Mouse (Mus musculus) gastrocnemius, postnatal 36 days (tissue): Measurements from ENCODE around the gene Gm10073. TPM values are rescaled to one million over a fixed set of nuclear protein-coding genes. Genes with fewer than 3 reads are reported as not detected.
A peak's percentile ranks its signal among the peaks of the same experiment; 100 is the strongest.
"Not testable (repeated sequence)": the region's sequence is repeated elsewhere in the genome, so short reads cannot be mapped to it uniquely, and the experiment has no call there.

ENCODE experiments used
- DNase-seq, 2 experiments: peaks; one replicate each; pipeline ENCODE4 v3.0.0; 2022
- intact Hi-C: fragments of 180-260 bp; cut with DNase I; formaldehyde crosslinking; loops from one replicate; pipeline ENCODE4 v1.15.1; 2025
- total RNA-seq, 2 experiments: library from RNA; stranded (reverse); gene quantifications; 2 replicates each; pipeline ENCODE4 v1.2.3; 2021

Gm10073 gene
- total RNA-seq, 2 experiments from 2014 or later = 77.3 to 89.2 TPM

- no peak for DNase-seq
Observed at GRCm38 (mm10) chr8:106603131-106603819, 30.0 kb upstream of the Gm10073 start, which contains the start of gene Cdh1. Cdh1 (plus strand) TSS chr8:106603351.

GRCm38 (mm10) chr8:106599265-106599979, 26.2 kb upstream of the Gm10073 start:
- no peak for DNase-seq
- intact Hi-C loops = no loop called here

More at GRCm38 (mm10) chr8:106603131-106603819, 30.0 kb upstream of the Gm10073 start, which contains the start of gene Cdh1:
- intact Hi-C loops = no loop called here

- intact Hi-C loops = no loop called here
- no peak for DNase-seq
Observed at GRCm38 (mm10) chr8:106597067-106597466, 23.8 kb upstream of the Gm10073 start.

- DNase-seq, intact Hi-C loops: not testable (repeated sequence)
Observed at GRCm38 (mm10) chr8:106595623-106596022, 22.4 kb upstream of the Gm10073 start.

- DNase-seq = no peak
- intact Hi-C loops = no loop called here
Observed at GRCm38 (mm10) chr8:106592458-106592857, 19.2 kb upstream of the Gm10073 start.

GRCm38 (mm10) chr8:106588443-106589431, 15.5 kb upstream of the Gm10073 start:
- intact Hi-C loops = no loop called here
- DNase-seq = no peak

- DNase-seq = no peak
- intact Hi-C loops = no loop called here
Observed at GRCm38 (mm10) chr8:106586896-106587295, 13.6 kb upstream of the Gm10073 start.

GRCm38 (mm10) chr8:106585671-106586037, 12.4 kb upstream of the Gm10073 start:
- DNase-seq = no peak
- intact Hi-C loops = no loop called here

GRCm38 (mm10) chr8:106584942-106585670, 11.8 kb upstream of the Gm10073 start:
- DNase-seq = no peak
- intact Hi-C loops = no loop called here

GRCm38 (mm10) chr8:106581344-106582088, 8.3 kb upstream of the Gm10073 start:
- DNase-seq = no peak
- intact Hi-C loops = no loop called here

- intact Hi-C loops = no loop called here
- DNase-seq = no peak
Observed at GRCm38 (mm10) chr8:106579510-106579909, 6.2 kb upstream of the Gm10073 start.

GRCm38 (mm10) chr8:106576849-106577555, 3.7 kb upstream of the Gm10073 start:
- peak in 1 of 2 experiments; percentile 15 for DNase-seq
- intact Hi-C loops = no loop called here

GRCm38 (mm10) chr8:106574283-106574682, 1.0 kb upstream of the Gm10073 start:
- DNase-seq = no peak
- intact Hi-C loops = no loop called here

- DNase-seq, intact Hi-C loops: not testable (repeated sequence)
Observed at GRCm38 (mm10) chr8:106572175-106572574, 1.1 kb downstream of the Gm10073 start.

GRCm38 (mm10) chr8:106571551-106572172, 1.6 kb downstream of the Gm10073 start:
- no peak for DNase-seq
- intact Hi-C loops = no loop called here

- DNase-seq = no peak
- intact Hi-C loops = no loop called here
Observed at GRCm38 (mm10) chr8:106570386-106570785, 2.9 kb downstream of the Gm10073 start.

- DNase-seq = no peak
- intact Hi-C loops = no loop called here
Observed at GRCm38 (mm10) chr8:106569006-106569405, 4.3 kb downstream of the Gm10073 start.

GRCm38 (mm10) chr8:106563691-106564182, 9.5 kb downstream of the Gm10073 start:
- intact Hi-C loops = no loop called here

More at GRCm38 (mm10) chr8:106563691-106564182, 9.5 kb downstream of the Gm10073 start:
- DNase-seq = peak; percentile 10 to 18
